Mouse (Mus musculus) adrenal gland, postnatal 4 days (tissue): ENCODE results near the gene 4933402D24Rik. TPM values are rescaled to one million over a fixed set of nuclear protein-coding genes. Genes with fewer than 3 reads are reported as not detected.

Experiments
- DNase-seq, 2 experiments: peaks; one replicate each; pipeline ENCODE4 v3.0.0; 2021 to 2022; ENCODE audit warnings: low spot score in 2 of 2, mixed read lengths in 2 of 2
- long read RNA-seq, 2 experiments: library from polyadenylated mRNA; stranded (forward); transcript quantifications; one replicate each; pipeline ENCODE4 v2.0.0; 2021
- total RNA-seq, 2 experiments: library from RNA; stranded (reverse); gene quantifications; 2 replicates each; pipeline ENCODE4 v1.2.3; 2021

4933402D24Rik gene
- not detected for total RNA-seq
- long read RNA-seq, experiment 1: 0 reads
- long read RNA-seq, experiment 2: 0 reads

GRCm38 (mm10) chr1:63769167-63769566, at the start of gene 4933402D24Rik:
Gene 4933402D24Rik (minus strand): TSS chr1:63769267.
- DNase-seq: no peak

GRCm38 (mm10) chr1:63808584-63808983, 39.5 kb upstream of the 4933402D24Rik start:
- no peak for DNase-seq

- DNase-seq: no peak
These were observed 36.0 kb upstream of the 4933402D24Rik start for GRCm38 (mm10) chr1:63805095-63805494.

GRCm38 (mm10) chr1:63794326-63794725, 25.3 kb upstream of the 4933402D24Rik start:
- no peak for DNase-seq

- DNase-seq: no peak
These were observed 8.0 kb upstream of the 4933402D24Rik start for GRCm38 (mm10) chr1:63776902-63777630.

- DNase-seq: no peak
These were observed 7.3 kb upstream of the 4933402D24Rik start for GRCm38 (mm10) chr1:63776396-63776795.

- no peak for DNase-seq
These were observed 1.2 kb upstream of the 4933402D24Rik start for GRCm38 (mm10) chr1:63770309-63770708.

- no peak for DNase-seq
These were observed 955 bp downstream of the 4933402D24Rik start for GRCm38 (mm10) chr1:63768112-63768511.

- DNase-seq: no peak
These were observed 4.7 kb downstream of the 4933402D24Rik start for GRCm38 (mm10) chr1:63764395-63764794.

GRCm38 (mm10) chr1:63763881-63764386, 5.1 kb downstream of the 4933402D24Rik start:
- no peak for DNase-seq

GRCm38 (mm10) chr1:63763212-63763694, 5.8 kb downstream of the 4933402D24Rik start:
- DNase-seq: peak in 1 of 2 experiments; percentile 5

- no peak for DNase-seq
These were observed 13.1 kb downstream of the 4933402D24Rik start for GRCm38 (mm10) chr1:63756005-63756404.

GRCm38 (mm10) chr1:63730240-63730771, 38.8 kb downstream of the 4933402D24Rik start, which contains the start of the genes Mdh1b and Fastkd2:
Gene Mdh1b (minus strand): TSS chr1:63730318.
Gene Fastkd2 (plus strand): TSS chr1:63730614.
- DNase-seq: peak; percentile 51 to 74

GRCm38 (mm10) chr1:63729796-63730195, 39.3 kb downstream of the 4933402D24Rik start:
- no peak for DNase-seq

GRCm38 (mm10) chr1:63720161-63720560, 48.9 kb downstream of the 4933402D24Rik start:
- no peak for DNase-seq

GRCm38 (mm10) chr1:63708876-63709275, 60.2 kb downstream of the 4933402D24Rik start:
- no peak for DNase-seq

- DNase-seq: no peak
These were observed 63.3 kb downstream of the 4933402D24Rik start for GRCm38 (mm10) chr1:63705733-63706132.

Other genes starting within 250 kb of the 4933402D24Rik start
- not detected for gene Gm39653, start 153.3 kb downstream of the 4933402D24Rik start, total RNA-seq
- not detected for gene Dytn, start 82.3 kb downstream of the 4933402D24Rik start, total RNA-seq
- gene Mdh1b, start 38.9 kb downstream of the 4933402D24Rik start, total RNA-seq: under 1 TPM in 1 of 2 experiments, not detected in 1; 0.22 TPM
- gene Fastkd2, start 38.7 kb downstream of the 4933402D24Rik start, total RNA-seq: 10 to 100 TPM; 28.4 to 36.3 TPM